ENCODE assay signal across 8 mouse cellular contexts in the genomic region with DNA sequence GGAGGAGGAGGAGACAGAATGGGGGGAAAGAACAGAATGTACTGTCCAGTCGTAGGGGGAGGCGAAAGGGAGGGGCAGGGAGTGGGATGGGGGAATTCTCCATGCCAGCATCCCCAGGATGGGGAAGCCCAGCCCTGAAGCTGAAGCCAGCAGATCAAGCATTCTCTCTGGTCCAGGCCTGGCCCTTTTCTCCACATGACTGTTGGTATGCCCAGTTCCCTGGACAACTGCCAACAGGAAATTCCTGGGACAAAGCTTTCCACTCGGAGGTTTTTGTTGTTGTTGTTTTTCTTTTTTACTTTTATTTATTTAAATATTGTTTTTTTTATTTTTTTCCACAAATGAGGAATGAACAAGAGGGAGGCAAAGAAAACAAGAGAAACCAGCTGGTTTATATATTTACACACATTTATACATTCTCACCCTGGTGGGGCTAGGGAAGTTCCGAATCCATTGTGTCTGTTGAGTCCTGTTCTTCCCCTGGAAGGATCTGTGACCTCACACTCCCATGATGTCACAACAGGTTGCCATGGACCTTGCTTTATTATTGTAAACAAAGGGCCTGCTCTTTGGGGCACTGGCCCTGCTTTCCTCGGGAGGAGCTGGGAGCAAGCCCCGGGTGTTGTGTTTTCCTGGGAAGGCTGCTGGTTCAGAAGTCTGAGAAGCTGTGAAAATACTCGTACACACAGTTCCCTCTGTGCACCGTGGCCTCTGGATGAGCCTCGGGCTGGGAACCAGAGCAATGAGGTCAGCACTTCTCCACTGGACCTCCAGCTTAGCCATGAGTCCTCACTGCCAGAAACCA.
DNase-seq lines count a peak whose midpoint lies in the region; ATAC-seq lines count a peak whose summit lies in the region.

No protein-coding gene starts in this region.

- H3K27ac ChIP-seq in forebrain, embryonic 16.5 days (ENCODE audit: low read length) = peak overlapping the region; percentile 33
- peak overlapping the region; percentile 86 for H3K27ac ChIP-seq in limb, embryonic 12.5 days

- ATAC-seq in forebrain, embryonic 16.5 days = no peak
- ATAC-seq in limb, embryonic 12.5 days (ENCODE audit: insufficient number of reproducible peaks, insufficient read depth, low FRiP score, low TSS enrichment, low read depth) = peak; percentile 33; the same call in 1 of the 2 replicates

- H3K9me3 ChIP-seq in forebrain, embryonic 16.5 days (ENCODE audit: control insufficient read depth, low read length) = no peaks in the 10 kb centered on the region
- no peaks in the 10 kb centered on the region for H3K9me3 ChIP-seq in limb, embryonic 12.5 days

- no peaks in the 10 kb centered on the region for H3K27me3 ChIP-seq in forebrain, embryonic 16.5 days (replicated peaks; ENCODE audit: control insufficient read depth, insufficient read depth, low read length)
- 0 out of 2 replicates have a peak, but pooled peaks cover 8% of the 10 kb centered on the region for H3K27me3 ChIP-seq in limb, embryonic 12.5 days

- no peak overlapping the region for H3K9ac ChIP-seq in forebrain, embryonic 16.5 days (replicated peaks; ENCODE audit: low read depth, low read length)
- H3K9ac ChIP-seq in limb, embryonic 12.5 days (replicated peaks) = no peak overlapping the region

- H3K4me2 ChIP-seq in forebrain, embryonic 16.5 days (ENCODE audit: low read length) = no peak overlapping the region
- no peak overlapping the region for H3K4me2 ChIP-seq in limb, embryonic 12.5 days

- H3K4me3 ChIP-seq in forebrain, embryonic 16.5 days (replicated peaks; ENCODE audit: low read length) = no peak overlapping the region
- no peak overlapping the region for H3K4me3 ChIP-seq in limb, embryonic 12.5 days (replicated peaks)

- no peaks in the 10 kb centered on the region for H3K36me3 ChIP-seq in forebrain, embryonic 16.5 days (ENCODE audit: control insufficient read depth, insufficient read depth)
- no peaks in the 10 kb centered on the region for H3K36me3 ChIP-seq in limb, embryonic 12.5 days

- DNase-seq in embryo, embryonic 10 days (ENCODE audit: low spot score) = peak; percentile 43
- DNase-seq in embryo, embryonic 9.5 days (ENCODE audit: extremely low spot score) = no peak
- DNase-seq in adrenal gland, adult 8-10 months = peak; percentile 15
- DNase-seq in heart, postnatal 36 days = peak; percentile 69 to 76
- peak; percentile 36 for DNase-seq in right cerebral cortex, postnatal 14 days
- no peak for DNase-seq in spleen, adult 18-20 months

- peaks cover 21% of the 10 kb centered on the region for H3K4me1 ChIP-seq in forebrain, embryonic 16.5 days (replicated peaks; ENCODE audit: control insufficient read depth, insufficient read depth, low read length)
- H3K4me1 ChIP-seq in limb, embryonic 12.5 days (replicated peaks) = peaks cover 35% of the 10 kb centered on the region

- intact Hi-C loops in heart, postnatal 36 days (cut with DNase I) = loop anchor here (2.0 kb wide), 2 partner anchors 34 to 38 kb away; no protein-coding TSS in a partner anchor

- WGBS in forebrain, embryonic 16.5 days = 23% methylated on average over 9 of the region's 9 CpGs
- WGBS in limb, embryonic 12.5 days = 46% methylated on average over 9 of the region's 9 CpGs

Comparison
In these comparisons a context has a peak if more than half of its experiments do, and no peak if none do; other contexts are left out.
1. DNase-seq: peak in embryo, embryonic 10 days (single experiment), adrenal gland, adult 8-10 months (single experiment), heart, postnatal 36 days (2 of 2) and right cerebral cortex, postnatal 14 days (single experiment); none in embryo, embryonic 9.5 days (single experiment) and spleen, adult 18-20 months (0 of 2).